Mouse (Mus musculus) activated CD4-positive, CD25-positive, alpha-beta regulatory T cell, adult 4 months (primary cell): ENCODE results near the gene Npc1l1. TPM values are rescaled to one million over a fixed set of nuclear protein-coding genes. Genes with fewer than 3 reads are reported as not detected.

ENCODE experiments used
- polyA plus RNA-seq, 2 experiments: library from polyadenylated mRNA; unstranded; fragments of 100-300 nt; shearing (Covaris generic); gene quantifications; one replicate each; pipeline ENCODE4 v1.2.1; 2017

The Npc1l1 gene
- polyA plus RNA-seq, 2 experiments from 2014 or later: not detected

Other genes starting within 250 kb of the Npc1l1 start
- 10 to 100 TPM in 1 of 2 experiments, 1 to 10 TPM in 1; 4.3 to 16.1 TPM for gene Camk2b, start 163.8 kb downstream of the Npc1l1 start, polyA plus RNA-seq
- gene A730071L15Rik, start 30.1 kb downstream of the Npc1l1 start, polyA plus RNA-seq: not detected
- gene Nudcd3, start 29.7 kb downstream of the Npc1l1 start, polyA plus RNA-seq: 10 to 100 TPM; 28.9 to 32.6 TPM
- gene Ddx56, start 37.6 kb upstream of the Npc1l1 start, polyA plus RNA-seq: 10 to 100 TPM; 81.0 to 91.5 TPM
- gene Tmed4, start 44.7 kb upstream of the Npc1l1 start, polyA plus RNA-seq: 10 to 100 TPM; 67.7 to 68.5 TPM
- 100 to 1,000 TPM; 121 to 141 TPM for gene Ogdh, start 61.5 kb upstream of the Npc1l1 start, polyA plus RNA-seq
- gene Zmiz2, start 158.9 kb upstream of the Npc1l1 start, polyA plus RNA-seq: 10 to 100 TPM; 42.3 to 51.7 TPM
- 1,000 to 10,000 TPM; 2,979 to 3,385 TPM for gene Ppia, start 185.3 kb upstream of the Npc1l1 start, polyA plus RNA-seq
- 100 to 1,000 TPM; 207 to 221 TPM for gene H2afv, start 214.3 kb upstream of the Npc1l1 start, polyA plus RNA-seq
- 10 to 100 TPM; 20.4 to 21.9 TPM for gene Purb, start 245.8 kb upstream of the Npc1l1 start, polyA plus RNA-seq